Mouse (Mus musculus) retina, postnatal 1 day (tissue): ENCODE results near the gene 1700018G05Rik.
"Not testable (repeated sequence)": the region's sequence is repeated elsewhere in the genome, so short reads cannot be mapped to it uniquely, and the experiment has no call there.

Source experiments
- DNase-seq: peaks from one replicate; pipeline ENCODE4 v3.0.0-alpha.2; 2012

The 1700018G05Rik gene

DNA sequence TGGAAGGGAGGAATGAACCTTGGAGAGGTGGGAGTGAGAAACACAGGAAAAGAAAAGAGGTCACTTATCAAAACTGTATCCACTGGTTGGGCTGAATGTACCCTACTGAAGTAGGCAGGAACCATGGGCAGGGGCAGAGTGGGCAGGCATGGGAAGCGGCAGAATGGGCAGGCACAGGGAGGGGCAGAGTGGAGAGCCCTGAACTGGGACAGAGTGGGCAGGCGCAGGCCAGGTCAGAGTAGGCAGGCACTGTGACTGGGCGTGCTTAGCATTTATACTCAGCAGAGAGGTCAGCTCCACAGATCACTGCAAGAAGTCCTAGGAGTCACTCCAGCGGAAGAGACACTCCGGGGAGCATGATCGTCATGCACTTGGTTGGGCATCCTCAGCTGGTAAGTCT lies at the start of gene 1700018G05Rik:
TSS of gene 1700018G05Rik (plus strand) at position 301 of the 400 bp plus-strand sequence.
- not testable (repeated sequence) for DNase-seq

DNA sequence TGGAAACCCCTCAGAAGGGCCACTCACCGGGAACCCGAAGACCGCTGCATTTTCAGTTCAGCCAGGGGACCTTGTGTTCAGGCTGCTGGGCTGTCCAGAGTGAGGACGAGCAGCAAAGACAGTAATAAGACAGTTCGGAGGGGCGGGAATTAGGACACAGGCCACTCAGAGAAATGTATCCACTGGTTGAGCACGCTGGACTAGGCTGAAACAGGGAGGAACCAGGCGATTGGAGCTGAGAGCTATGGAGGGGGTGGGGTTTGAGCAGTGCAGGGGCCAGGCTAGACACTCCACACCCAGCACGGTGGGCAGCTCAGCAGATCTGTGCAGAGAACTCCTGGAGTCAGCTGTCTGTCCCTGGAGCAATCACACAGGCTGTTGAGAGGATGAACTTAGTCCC lies 19.6 kb upstream of the 1700018G05Rik start, which contains the start of the genes Dmrtc1a and 1700011M02Rik:
TSS of gene Dmrtc1a (minus strand) at position 101 of the 400 bp plus-strand sequence.
TSS of gene 1700011M02Rik (plus strand) at position 319 of the 400 bp plus-strand sequence.
- not testable (repeated sequence) for DNase-seq

DNA sequence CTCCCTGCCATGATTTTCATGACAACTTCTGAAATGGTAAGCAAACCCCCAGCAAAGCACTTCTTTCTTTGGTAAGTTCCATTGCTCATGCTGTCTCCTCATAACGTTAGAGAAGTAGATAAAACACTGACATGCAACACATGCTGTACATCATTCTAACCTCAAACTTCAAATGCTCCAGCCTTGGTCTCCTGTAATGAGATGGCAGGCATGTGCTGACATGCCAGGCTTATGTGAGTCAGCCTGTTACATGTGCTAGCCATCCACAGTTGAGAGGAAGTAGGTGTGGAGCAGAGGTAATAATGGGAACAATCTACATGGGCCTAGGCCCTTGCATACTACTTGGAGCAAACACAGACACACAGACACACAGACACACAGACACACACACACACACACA lies 13.3 kb upstream of the 1700018G05Rik start:
- DNase-seq: not testable (repeated sequence)

DNA sequence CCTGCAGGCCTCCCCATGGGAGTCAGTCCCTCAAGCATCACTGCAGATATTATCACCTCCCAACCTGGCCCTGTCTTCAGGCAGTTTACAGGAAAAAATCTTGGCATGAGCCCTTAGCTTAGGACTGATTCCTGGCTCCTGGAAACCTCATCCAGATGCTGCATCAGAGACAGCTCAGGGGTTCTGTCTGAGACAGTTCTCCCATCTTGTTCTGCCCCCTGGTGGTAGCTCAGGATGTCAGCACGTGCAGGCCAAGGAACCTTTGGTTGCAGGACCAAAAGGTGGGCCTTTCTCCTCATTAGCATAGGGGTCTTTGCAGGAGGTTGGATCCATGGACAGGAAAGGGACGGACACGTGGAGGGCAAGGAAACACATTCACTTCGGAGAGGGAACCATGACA lies 1.5 kb upstream of the 1700018G05Rik start:
- DNase-seq: peak; percentile 23

DNA sequence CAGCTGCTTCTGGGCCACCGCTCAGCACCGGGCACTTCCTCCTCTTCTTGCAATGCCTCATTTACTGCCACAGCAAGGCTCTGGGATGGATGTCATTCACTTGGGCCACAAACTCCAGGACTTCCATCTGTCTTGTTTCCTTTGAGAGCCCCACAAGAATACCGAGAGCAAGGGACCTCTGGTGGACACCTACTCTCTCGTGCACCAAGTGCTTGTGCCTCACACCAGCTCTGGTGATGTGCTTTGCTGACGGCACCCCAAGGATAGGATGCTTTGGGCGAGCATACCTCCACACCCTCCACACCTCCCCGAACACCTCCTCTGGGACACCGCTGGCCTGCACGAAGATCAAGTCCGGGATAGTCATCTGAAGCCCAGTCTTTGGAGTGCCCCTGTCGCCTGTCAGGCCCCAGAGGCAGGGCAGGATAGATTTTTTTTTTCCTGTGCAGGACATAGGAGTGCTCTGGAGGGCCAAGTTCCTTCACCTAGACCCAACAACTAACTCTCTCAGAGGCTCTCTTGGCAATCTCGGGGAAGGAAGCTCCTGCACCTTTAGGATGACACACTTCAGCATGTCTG lies 4.9 kb downstream of the 1700018G05Rik start:
- peak; percentile 5 for DNase-seq

DNA sequence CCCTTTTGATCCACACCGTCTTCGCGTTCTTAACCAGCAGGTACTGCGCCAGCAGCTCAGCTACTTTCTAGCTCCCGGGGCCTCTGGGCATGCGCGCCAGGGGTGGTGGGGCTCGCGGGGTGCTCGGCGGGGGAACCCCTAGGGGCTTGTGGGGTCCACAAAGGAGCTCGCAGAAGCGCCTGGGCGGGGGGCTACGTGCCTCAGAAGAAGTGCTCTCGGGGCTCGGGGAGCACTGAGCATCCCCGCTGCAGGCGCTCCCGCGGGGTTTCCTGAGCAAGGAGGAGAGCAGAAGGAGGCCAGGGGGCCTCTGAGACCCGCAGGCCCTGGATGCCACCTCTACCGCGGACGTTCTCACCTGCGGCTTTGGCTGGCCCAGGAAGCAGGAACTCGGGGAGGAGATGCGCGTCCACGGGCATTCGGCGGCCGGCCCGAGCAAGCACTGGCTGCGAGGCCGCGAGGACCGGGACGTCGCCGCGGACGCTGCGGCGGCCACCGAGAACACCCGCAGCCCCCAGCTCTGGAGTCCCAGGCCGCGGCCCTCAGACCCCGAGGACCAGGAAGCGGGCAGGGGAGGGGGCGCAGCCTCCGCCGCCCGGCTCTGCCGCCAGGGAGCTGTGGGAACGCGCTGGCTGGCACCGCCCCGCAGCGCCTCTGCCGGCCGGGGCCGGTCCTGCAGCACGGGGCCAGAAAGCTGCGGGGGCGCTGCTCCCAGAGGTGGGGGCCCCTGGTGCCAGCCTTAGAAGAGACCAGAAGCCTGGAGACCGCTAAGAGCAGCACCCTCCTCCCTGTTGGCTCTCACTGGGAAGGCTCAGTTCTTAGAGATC lies 5.6 kb downstream of the 1700018G05Rik start:
- DNase-seq: peak; percentile 73

DNA sequence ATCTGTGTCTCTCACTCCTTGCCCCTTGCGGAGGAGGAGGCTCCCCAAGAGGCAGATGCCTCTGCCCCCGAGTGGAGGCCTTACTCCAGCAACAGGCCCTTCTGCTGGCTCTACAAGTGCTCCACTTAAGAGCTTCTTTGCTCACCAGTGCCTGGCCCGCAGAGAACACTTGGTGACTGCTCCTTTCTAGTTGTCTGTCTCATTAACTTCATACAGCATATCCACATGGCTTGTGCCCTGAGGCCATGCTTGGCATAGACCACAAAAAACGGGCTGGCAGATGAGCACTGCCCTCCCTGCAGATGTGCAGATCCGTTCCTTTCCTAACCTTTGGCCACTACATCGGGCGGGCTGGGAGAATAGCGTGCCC lies 6.2 kb downstream of the 1700018G05Rik start:
- DNase-seq: no peak

DNA sequence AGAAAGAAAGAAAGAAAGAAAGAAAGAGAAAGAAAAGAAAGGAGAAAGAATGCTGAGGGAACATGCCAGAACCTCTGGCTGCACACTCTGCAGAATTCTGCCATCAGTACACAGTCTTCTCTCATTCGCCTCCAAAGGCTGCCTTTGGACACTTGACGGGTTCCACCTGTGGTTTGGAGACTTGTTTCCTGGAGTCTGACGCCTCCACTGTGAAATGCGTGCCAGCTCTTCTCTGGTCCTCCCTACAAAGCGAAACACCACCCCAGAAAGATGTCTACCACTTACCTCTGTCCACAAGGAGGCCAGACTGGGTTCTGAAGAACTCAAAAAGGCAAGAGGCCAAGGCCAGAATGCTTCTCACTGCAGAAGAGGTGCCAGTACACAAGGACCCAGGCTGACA lies 8.6 kb downstream of the 1700018G05Rik start:
- DNase-seq: no peak

DNA sequence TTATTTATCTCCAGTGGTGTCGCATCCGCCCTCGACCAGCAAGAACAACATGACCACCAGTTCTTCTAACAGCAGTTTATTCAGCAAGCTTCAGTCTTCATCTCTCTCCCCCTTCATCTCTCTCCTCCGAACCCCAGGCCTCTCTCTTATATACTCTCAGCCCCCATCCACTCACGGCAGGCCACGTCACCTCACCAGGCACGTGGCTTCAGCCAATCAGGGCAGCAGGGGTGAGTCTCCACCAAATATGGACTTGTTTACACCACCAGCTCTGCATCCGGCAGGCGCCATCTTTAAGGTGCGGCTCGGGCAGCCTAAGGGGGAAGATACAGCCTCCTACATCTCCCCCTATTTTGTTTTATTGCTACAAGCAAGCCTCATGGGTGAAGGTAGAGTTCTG lies 22.0 kb downstream of the 1700018G05Rik start:
- not testable (repeated sequence) for DNase-seq

DNA sequence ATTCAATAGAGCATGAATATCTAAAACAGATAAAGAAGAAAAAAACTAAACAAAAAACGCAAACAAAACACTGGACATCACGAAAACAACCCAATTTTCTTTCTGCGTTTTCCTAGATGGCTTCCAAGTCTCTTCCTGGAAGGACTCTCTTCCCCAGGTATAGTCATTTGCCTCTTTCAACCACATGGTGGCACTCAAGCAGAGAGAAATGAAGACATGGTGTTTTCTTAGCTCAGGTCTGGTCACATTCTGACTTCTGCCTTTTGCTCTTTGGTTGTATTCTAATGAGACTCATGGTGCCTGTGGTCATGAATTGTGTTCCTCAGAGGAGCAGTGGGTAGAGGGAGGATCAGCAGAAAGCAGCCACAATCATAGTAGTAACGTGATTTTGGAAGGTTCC lies 30.7 kb downstream of the 1700018G05Rik start:
- peak; percentile 52 for DNase-seq

DNA sequence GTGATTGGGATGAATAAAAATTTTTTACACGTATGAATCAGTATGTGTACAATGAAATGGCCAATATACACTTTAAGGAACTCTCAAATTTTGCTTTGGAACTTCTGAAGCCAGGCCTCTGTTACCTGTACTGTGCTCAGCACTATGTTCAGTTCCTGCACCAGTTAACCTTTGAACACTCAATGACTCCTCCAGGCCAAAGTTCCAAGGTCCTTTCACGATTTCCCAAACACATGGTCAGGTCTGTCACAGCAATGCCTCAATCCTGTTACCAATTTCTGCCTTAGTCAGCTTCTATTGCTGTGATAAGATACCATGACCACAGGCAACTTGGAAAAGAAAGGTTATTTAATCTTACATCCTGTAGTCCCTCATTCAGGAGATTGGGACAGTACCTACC lies 32.4 kb downstream of the 1700018G05Rik start:
- DNase-seq: no peak
